Mouse (Mus musculus) kidney, adult 8-10 months (tissue): Measurements from ENCODE around the gene Bricd5.
A peak's percentile ranks its signal among the peaks of the same experiment; 100 is the strongest.
"Not testable (repeated sequence)": the region's sequence is repeated elsewhere in the genome, so short reads cannot be mapped to it uniquely, and the experiment has no call there.

Experiments used
- DNase-seq, 2 experiments: peaks; one replicate each; pipeline ENCODE4 v3.0.0; 2022

The Bricd5 gene

GRCm38 (mm10) chr17:24473612-24474275, at the start of gene Bricd5:
TSS of gene Bricd5 (plus strand) at chr17:24473884.
- DNase-seq: no peak

DNA sequence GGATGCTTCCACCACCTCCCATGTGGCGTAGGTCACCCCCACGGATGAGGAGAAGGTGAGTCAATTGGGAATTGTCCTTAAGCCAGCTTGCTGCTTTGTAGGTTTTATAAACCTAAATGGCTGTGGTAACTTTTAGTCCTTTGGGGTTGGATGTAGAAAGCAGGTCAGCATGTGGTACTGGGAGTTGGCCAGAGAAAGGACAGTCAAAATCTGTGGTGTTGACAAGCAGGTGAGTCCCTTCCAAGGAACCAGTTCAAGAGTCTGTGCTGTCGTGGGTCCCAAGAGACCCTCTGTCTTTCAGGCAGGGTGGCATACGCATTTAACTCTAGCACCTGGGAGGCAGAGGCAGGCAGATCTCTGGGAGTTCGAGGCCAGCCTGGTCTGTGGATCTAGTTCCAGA, 49.2 kb upstream of the Bricd5 start:
- DNase-seq: no peak

DNA sequence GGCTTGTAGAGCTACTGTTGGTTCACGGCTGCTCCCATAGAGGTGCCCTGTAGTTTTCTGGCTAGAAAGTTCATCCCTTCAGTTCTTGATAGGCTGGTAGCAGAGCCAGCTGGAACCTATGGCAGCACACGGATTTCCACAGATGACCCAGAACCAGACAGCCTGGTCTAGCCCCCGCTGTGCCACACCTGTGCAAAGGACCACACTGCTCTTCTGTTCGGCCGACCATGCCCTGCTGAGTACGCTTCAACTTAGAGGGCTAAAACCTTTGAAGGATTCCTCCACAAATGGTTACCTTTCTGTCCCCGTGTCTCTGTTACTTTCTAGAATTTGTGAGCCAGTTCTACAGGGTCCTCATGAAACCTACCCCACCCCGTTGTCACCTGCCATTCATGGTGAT, 48.4 kb upstream of the Bricd5 start:
- DNase-seq: not testable (repeated sequence)

DNA sequence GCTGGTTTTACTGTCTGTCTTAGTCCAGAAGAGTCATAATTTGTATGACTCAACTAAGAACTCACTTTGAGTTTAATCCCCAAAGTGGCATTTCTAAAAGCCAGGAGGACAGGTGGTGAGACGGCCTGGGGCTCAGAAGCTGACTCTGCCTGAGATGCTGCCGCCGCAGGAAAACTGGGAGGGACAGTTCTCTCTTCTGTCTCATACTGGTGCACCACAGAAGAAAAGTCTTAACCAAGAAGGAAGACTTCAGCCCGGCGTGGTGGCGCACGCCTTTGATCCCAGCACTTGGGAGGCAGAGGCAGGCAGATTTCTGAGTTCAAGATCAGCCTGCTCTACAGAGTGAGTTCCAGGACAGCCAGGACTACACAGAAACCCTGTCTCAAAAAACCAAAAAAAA, 47.8 kb upstream of the Bricd5 start:
- DNase-seq: no peak

DNA sequence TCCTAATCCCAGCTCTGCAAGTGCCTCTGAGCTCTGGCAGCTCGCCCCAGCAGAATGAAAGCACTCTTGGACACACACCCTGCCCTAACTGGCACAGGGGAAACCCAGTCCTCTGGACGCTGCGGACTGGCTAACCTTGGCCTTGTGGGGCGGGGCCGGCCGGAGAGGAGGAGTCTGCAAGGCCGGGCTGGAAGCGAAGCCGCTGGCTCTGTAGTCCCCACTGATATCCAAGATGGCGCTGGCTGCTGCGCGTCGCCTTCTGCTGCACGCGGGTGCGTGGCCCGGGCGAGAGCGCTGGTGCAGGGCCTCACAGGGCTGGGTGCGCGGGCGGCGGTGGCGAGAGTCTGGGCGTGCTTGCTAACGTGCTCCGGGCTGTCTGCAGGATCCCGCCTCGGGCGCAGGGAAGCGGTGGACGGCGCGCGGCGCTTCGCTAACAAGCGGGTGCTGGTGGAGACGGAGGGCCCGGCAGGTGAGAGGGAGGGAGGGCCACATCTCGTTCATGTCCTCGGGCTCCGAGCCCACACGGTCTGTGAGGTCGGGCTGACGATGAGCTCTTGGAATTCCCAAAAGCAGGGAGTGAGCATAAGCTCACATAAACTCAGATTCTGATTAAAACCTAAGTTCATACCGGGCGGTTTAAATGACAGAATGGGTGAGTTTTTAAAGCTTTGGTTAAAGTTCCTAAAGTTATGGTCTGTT, 47.1 kb upstream of the Bricd5 start, which contains the start of gene Eci1:
Gene Eci1 (plus strand): TSS at position 171 of the 699 bp plus-strand sequence.
- DNase-seq: peak; percentile 97 to 99

- peak in 1 of 2 experiments; percentile 27 for DNase-seq
Observed at GRCm38 (mm10) chr17:24427170-24427557, 46.5 kb upstream of the Bricd5 start.

DNA sequence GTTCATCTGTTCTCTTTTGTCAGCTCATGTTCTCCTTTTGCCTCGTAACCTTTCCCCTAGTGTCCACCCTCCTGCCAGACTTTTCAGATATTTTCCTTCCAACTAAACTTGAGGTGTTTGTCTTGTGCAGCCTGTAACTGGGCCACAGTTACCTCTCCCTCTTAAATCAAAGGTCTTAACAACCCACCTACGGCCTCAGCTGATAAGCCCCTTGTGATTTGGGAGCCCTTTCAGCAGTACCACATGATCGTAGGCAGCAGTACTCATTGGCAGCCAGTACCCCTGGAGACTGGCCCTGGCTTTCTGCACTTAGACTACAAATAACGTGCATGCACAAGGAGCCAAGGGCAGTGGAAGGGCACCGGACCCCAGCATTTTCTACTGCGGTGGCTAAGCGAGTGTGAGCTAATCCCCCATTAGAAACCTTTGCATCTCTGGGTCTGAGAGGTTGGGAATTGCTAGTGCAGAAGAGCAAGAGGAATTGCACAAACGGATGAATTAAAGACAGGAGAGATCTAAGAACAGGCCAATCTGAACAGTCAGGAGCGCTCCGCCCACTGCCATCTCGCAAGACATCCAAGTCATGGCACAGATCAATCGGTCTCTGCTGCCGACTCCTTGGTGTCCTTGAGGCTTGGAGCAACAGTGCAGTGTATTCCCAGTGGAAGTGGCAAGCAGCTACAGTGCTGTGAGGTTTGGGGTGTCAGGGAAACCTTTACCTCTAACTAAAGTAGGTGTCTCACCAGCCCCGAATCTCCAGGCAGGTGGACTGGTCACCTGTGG, 44.3 kb upstream of the Bricd5 start:
- DNase-seq: peak; percentile 55 to 65

DNA sequence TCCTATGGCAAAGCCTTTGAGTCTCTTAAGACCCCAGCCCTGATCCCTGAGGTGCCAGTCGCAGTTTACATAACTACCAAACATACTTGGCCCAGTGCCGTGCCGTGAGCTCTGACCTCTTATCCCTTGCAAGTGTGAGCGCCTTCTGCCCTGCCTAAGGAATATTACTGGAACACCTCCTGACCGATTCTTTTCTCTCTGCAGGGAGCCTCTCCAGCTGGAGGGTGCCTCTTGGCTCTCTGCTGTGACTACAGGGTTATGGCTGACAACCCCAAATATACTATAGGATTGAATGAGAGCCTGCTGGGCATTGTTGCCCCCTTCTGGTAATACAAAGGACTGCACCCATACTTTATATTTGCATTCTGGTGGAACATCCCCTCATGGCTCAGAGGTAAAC, 36.7 kb upstream of the Bricd5 start:
- DNase-seq: peak in 1 of 2 experiments; percentile 54

DNA sequence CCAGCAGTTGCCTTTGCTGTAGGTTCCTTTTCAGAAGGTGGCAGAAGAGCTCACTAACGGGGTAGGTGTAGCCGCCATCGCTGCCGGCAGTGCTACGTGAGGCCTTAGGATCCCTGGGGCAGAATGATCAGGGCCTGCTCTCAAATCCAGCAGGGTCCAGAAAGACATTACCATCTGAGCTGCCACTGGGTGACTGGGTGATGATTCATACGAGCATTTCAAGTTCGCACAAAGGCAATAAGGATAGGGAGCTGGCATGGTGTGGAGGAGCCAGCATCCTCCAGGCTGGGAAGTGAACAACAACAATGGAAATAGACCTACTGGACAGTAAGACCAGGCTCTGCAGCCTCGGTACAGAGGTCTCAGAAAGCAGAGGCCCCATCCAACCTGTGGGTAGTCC, 33.3 kb upstream of the Bricd5 start:
- DNase-seq: no peak

- DNase-seq: no peak
Observed at GRCm38 (mm10) chr17:24441148-24441547, 32.5 kb upstream of the Bricd5 start.

DNA sequence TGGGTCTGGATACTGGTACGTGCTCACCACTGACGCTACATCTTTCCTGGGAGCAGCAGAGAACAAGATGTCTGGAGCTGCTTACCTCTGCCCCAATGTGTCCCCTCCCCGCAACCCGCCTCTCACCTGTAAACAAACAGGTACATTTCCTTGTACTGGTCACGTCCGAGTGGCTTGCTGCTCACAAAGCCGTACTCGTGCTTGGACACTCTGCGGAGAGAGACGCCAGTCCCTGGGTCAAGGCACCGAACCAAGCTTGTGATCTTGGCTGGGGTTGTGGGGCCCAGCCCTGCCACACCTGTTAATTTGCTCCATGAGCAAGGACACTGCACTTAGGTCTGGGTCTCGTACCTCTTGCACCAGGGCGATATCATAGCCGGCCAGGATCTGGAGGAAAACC, 31.6 kb upstream of the Bricd5 start:
- no peak for DNase-seq

- DNase-seq: no peak
Observed at GRCm38 (mm10) chr17:24442632-24443155, 31.0 kb upstream of the Bricd5 start, which contains the start of gene Dnase1l2. TSS of gene Dnase1l2 (minus strand) at chr17:24443105.

DNA sequence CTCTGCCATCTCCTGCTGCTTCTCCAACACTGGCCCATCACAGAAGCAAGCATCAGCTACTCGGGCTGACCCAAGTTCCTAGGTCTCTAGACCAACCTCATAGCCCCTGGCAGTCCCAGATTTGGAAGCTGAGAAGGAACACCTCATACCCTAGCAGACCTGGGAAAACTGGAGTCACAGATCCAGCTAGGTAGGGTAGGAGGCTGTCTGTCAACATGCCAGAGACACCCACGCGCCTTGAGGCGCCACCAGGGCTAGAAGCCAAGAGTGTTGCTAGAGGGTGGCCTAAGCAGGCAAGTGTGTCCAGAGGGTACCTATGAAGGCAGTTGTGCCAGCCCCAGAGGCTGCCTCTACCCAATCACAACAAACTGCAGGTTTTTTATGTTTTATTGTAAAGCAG, 30.3 kb upstream of the Bricd5 start:
- DNase-seq: peak; percentile 34 to 38

GRCm38 (mm10) chr17:24446590-24446989, 27.1 kb upstream of the Bricd5 start:
- DNase-seq: no peak

GRCm38 (mm10) chr17:24449507-24449906, 24.2 kb upstream of the Bricd5 start:
- DNase-seq: no peak

DNA sequence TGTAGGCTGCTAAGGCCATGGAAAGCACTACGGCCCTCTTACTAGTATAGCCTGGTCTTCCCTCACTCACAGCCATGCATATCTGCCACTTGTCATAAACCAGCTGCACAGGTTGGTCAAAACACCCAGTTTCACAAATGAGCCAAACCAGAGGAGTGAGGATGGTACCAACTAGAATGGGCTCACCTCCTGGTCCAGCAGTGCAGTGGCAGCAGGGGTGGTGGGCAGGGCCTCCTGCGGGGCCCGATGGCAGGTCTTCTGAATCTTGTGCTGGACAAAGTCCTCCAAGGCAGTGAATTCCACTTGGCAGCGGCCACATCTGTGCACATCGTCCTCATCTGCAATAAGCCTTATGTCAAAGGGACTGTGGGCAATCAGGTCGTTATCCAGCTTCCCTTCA, 22.5 kb upstream of the Bricd5 start:
- no peak for DNase-seq

- peak; percentile 30 to 52 for DNase-seq
Observed at GRCm38 (mm10) chr17:24453372-24453771, 20.3 kb upstream of the Bricd5 start.

- no peak for DNase-seq
Observed at GRCm38 (mm10) chr17:24454218-24454755, 19.4 kb upstream of the Bricd5 start.

GRCm38 (mm10) chr17:24454756-24455522, 18.7 kb upstream of the Bricd5 start:
- DNase-seq: peak; percentile 99

- DNase-seq: not testable (repeated sequence)
Observed at GRCm38 (mm10) chr17:24455523-24456206, 18.0 kb upstream of the Bricd5 start.

- DNase-seq: peak in 1 of 2 experiments; percentile 51
Observed at GRCm38 (mm10) chr17:24461580-24461979, 12.1 kb upstream of the Bricd5 start.

- DNase-seq: no peak
Observed at GRCm38 (mm10) chr17:24462932-24463331, 10.8 kb upstream of the Bricd5 start.
